Mouse (Mus musculus) lung, embryonic 16.5 days (tissue): Measurements from ENCODE around the gene Sntb2. TPM values are rescaled to one million over a fixed set of nuclear protein-coding genes. Genes with fewer than 3 reads are reported as not detected.
A peak's percentile ranks its signal among the peaks of the same experiment; 100 is the strongest.

Experiments used
- ATAC-seq: fragments of 200-750 bp; cut with Nextera tagmentation; 2 replicates; pipeline ENCODE4 v1.8.0; 2017; ENCODE audit warnings: low read depth, mild to moderate bottlenecking, moderate library complexity
- H3K27ac ChIP-seq: fragments of 300-500 bp; sonication (generic); 2 replicates; pipeline ENCODE4 v1.5.1; 2014; ENCODE audit warnings: mild to moderate bottlenecking, control low read depth, low read length
- H3K27me3 ChIP-seq: fragments of 300-500 bp; sonication (generic); 2 replicates; pipeline ENCODE4 v1.6.1; 2014; ENCODE audit warnings: low read depth, low read length, mixed read lengths; ENCODE audit not compliant: control insufficient read depth, insufficient read depth
- H3K36me3 ChIP-seq: fragments of 300-500 bp; sonication (generic); 2 replicates; pipeline ENCODE4 v1.6.1; 2014; ENCODE audit warnings: low read length; ENCODE audit not compliant: control insufficient read depth, insufficient read depth
- H3K4me1 ChIP-seq: fragments of 300-500 bp; sonication (generic); replicated peaks from 2 replicates; pipeline ENCODE4 v1.6.1; 2014; ENCODE audit warnings: low read length, mixed read lengths; ENCODE audit not compliant: control insufficient read depth, insufficient read depth
- H3K4me2 ChIP-seq: fragments of 300-500 bp; sonication (generic); 2 replicates; pipeline ENCODE4 v1.6.1; 2014; ENCODE audit warnings: low read depth, low read length, control low read depth
- H3K4me3 ChIP-seq: fragments of 300-500 bp; sonication (generic); 2 replicates; pipeline ENCODE4 v1.5.1; 2014; ENCODE audit warnings: mild to moderate bottlenecking, low read length, control low read depth
- H3K9ac ChIP-seq: fragments of 300-500 bp; sonication (generic); 2 replicates; pipeline ENCODE4 v1.6.1; 2014; ENCODE audit warnings: low read length, control low read depth
- H3K9me3 ChIP-seq: fragments of 300-500 bp; sonication (generic); 2 replicates; pipeline ENCODE4 v1.6.1; 2016; ENCODE audit warnings: low read length; ENCODE audit not compliant: control insufficient read depth
- WGBS: fragments of 180-500 bp; shearing (Covaris S2); extraction: QIAGEN DNeasy Blood & Tissue Kit; methylation state at CpG from one replicate; pipeline ENCODE4 v1.1.7; 2014; 5-methylcytosine and 5-hydroxymethylcytosine counted together
- polyA plus RNA-seq: library from polyadenylated mRNA; unstranded; fragments of >200 nt; fragmentation: Nextera tagmentation; extraction: Ambion mirVana; gene quantifications from 2 replicates; pipeline ENCODE4 v1.2.1, GENCODE M21; 2015

Gene Sntb2
- polyA plus RNA-seq = 15.0 and 15.7 TPM in 2 replicates

DNA sequence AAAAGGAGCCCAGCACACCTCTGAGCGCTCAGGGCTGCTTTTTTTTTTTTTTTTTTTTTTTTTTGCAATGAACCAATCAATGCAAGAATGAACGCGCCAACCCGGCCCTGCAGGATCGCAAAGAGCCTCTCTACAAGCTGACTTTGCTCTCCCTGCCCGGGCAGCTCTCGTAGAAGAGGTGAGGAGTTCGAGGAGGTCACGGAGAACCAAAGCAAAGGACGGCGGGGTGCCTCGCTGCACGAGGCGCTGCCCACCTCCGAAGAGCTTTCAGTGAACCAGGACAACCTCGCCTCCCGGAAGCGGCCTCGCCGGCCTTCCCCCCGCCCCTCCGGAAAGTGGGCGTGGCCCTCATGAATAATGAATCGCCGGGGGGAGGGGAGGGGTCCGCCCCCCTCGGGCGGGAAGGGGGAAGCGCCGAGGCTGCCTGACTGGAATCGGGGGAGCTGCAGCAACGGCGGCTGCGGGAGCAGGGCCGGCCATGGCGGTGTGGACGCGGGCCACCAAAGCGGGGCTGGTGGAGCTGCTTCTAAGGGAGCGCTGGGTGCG is at the start of gene Sntb2:
Sntb2 (plus strand) TSS at position 427 of the 546 bp plus-strand sequence.
- H3K4me1 ChIP-seq = peaks cover 29% of the 10 kb centered on the region
- no peaks in the 10 kb centered on the region for H3K9me3 ChIP-seq
- H3K4me2 ChIP-seq = peak within 1 kb of the TSS; percentile 86
- peak within 1 kb of the TSS; percentile 96 for H3K9ac ChIP-seq
- H3K27me3 ChIP-seq = no peaks in the 10 kb centered on the region
- no peaks in the 10 kb centered on the region; the same call in 1 of the 2 replicates for H3K36me3 ChIP-seq
- ATAC-seq = peak; percentile 90
- H3K27ac ChIP-seq = peak within 1 kb of the TSS; percentile 89
- WGBS = under 1% methylated on average over 35 of the region's 41 CpGs
- peak within 1 kb of the TSS; percentile 98 for H3K4me3 ChIP-seq

DNA sequence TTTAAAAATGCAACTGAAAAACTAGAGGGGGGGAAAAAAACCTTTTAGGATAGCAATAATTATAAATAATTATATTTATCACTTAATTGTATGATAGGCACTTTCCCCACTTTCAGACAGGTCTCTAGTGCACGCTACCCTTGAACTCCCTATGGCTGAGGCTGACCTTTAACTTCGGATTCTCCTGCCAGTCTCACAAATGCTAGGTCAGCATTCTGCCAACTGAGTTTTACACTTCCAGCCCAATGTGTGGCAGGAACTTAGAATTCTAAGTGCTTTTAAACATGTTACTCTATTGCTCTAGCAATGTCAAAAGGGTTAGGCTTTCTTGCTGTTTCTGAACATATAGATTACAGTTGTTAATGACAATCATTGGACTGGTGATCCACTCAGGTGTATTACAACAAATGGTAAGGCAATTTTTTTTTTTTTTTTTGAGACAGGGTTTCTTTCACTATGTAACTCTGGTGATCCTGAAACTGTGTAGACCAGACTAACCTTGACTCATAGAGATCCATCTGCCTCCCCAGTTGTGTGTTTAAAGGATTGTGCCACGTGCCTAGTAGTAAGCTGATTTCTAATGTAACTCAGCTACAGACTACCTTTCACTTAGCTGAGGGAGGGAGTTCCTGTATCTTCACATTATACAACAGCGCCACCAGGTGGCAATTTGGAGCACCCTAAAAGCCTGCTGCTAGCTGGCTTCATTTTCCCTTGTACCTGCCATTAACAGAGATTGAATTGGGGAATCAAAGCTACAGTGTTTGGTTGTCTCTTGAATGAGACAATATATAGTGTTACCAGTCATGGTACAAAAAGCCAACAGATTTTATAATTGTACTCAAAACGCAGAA is 48.0 kb upstream of the Sntb2 start:
- no peak overlapping the region for H3K9ac ChIP-seq
- peaks cover 15% of the 10 kb centered on the region for H3K4me1 ChIP-seq
- WGBS = 45% methylated on average over 5 of the region's 5 CpGs

DNA sequence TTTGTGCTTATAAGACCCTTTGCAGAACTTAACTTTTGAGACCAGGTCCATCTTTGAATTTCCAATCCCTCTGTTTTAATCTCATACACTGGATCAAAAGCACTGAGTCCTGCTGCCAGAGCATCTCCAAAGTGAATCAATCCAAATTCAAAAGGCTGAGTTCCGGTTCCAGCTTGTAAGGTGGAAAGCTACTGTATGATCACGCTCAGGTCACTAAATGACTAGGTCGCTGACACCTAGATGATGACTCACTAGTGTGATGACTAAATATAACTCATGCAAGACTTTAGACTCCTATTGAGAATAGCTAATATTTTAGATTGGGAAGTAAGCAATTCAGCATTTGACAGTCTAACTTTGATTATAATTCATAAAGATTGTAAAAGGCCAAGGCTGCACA is 46.7 kb upstream of the Sntb2 start:
- H3K4me2 ChIP-seq = no peak overlapping the region
- H3K9me3 ChIP-seq = no peaks in the 10 kb centered on the region
- H3K9ac ChIP-seq = no peak overlapping the region
- H3K4me1 ChIP-seq = peaks cover 15% of the 10 kb centered on the region
- peaks cover 15% of the 10 kb centered on the region for H3K36me3 ChIP-seq
- ATAC-seq = no peak
- no peak overlapping the region for H3K4me3 ChIP-seq
- H3K27me3 ChIP-seq = no peaks in the 10 kb centered on the region
- 68% methylated on average over 3 of the region's 3 CpGs for WGBS
- no peak overlapping the region for H3K27ac ChIP-seq

More for the DNA sequence above, 48.0 kb upstream of the Sntb2 start:
- Histone ChIP-seq H3K27ac (no peak overlapping the region), H3K36me3 (peaks cover 21% of the 10 kb centered on the region), H3K9me3 (no peaks in the 10 kb centered on the region), H3K4me3 (no peak overlapping the region), H3K4me2 (no peak overlapping the region), H3K27me3 (no peaks in the 10 kb centered on the region)
- peak; percentile 50; the same call in 1 of the 2 replicates for ATAC-seq

DNA sequence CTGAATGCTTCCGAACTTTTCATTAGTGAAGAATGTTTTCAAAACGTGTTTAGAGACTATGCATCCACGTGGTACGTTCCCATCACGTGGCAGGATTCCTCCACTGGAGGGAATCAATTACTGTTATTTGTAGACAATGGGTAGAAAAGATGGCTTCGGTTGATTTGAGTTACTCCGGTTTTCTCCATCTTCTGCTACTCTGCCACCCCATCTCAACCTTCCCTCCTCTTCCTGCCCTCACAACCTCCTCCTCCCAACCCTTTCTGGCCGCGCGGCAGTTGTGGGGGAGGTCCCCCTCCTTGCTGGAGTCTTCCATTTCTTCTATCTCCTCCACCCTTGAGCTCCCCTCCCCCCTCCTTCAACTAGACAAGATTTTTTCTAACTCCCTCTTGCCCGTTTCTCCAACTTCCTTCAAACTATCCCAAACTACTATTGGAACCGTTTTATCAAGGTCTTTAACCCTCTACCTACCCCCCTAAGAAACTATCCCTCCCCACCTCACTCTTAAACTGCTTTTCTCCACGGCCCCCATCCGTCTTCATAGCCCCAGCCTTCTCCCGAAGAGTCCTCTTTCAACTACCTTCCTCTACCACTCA is 43.2 kb upstream of the Sntb2 start:
- 0% methylated on average over 15 of the region's 15 CpGs for WGBS
- Histone ChIP-seq H3K4me3 (peak overlapping the region; percentile 94), H3K27me3 (no peaks in the 10 kb centered on the region), H3K4me2 (peak overlapping the region; percentile 83), H3K4me1 (peaks cover 24% of the 10 kb centered on the region), H3K36me3 (0 out of 2 replicates have a peak, but pooled peaks cover 4% of the 10 kb centered on the region), H3K9ac (peak overlapping the region; percentile 97), H3K27ac (peak overlapping the region; percentile 96), H3K9me3 (no peaks in the 10 kb centered on the region)
- ATAC-seq = peak; percentile 39; the same call in 1 of the 2 replicates

DNA sequence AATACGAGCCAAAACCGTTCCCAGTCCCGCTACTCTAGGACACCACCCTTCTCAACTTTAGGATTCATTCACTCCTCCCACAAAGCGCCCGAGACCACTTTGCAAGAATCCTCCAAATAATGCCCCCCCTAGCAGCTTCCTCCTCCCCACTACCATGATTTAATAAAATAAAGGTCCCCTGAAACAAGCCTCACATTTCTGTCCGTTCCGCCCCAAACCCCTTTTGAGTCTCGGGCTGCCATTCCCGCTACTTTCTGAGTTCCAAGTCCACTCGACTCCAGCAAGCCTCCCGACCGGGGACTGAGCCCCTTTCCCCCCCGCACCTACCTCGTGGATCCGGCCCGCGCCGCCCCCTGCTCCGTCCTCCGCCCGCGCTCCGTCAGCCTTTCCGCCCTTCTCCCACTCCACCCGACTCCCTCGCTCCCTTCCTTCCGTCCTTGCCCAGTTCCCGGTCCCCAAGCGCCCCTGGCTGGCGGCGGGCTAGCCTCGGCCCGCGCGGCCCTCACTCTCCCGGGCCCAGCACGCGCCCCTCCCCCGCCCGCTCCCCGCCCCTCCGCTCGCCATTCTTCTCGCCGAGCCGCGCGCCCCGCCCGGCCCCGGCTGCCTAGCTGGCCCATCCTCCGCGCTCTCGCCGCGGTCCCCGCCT is 42.6 kb upstream of the Sntb2 start:
- Histone ChIP-seq H3K4me2 (peak overlapping the region; percentile 83), H3K9ac (peak overlapping the region; percentile 97), H3K9me3 (no peaks in the 10 kb centered on the region), H3K4me1 (peaks cover 24% of the 10 kb centered on the region), H3K27ac (peak overlapping the region; percentile 96), H3K4me3 (peak overlapping the region; percentile 94), H3K27me3 (no peaks in the 10 kb centered on the region), H3K36me3 (0 out of 2 replicates have a peak, but pooled peaks cover 7% of the 10 kb centered on the region)
- peak; percentile 85 for ATAC-seq
- WGBS = under 1% methylated on average over 55 of the region's 57 CpGs

DNA sequence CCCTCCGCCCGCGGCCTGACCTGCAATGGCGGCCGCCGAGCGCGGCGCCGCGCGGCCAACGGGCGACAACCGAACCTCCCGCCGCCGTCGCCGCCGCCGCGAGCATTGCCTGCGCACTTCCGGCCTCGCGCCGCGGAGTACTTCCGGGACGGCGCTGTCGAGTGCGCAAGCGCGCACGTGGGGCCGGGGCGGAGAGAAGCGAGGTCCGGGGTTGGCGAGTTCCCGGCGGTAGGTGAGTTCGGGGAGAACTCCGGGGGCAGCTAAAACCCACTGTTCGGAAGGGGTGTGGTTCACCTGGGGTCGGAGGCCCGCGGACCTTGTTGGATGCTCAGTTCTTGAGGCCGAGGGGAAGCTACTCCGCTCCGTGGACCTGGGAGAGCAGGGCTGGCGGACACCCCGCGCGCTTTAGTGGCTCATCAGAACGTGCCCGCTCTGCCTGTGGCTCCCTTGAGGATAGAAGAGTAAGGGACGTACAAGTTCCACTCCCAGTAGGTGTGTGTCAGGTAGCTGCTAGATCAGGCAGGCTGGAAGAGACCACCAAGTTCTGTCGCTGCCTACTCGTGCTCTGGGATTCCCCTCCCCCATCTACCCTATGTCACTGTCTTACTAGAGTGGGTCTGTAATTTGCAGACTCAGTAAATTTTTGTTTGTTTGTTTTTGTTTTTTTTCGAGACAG is 41.9 kb upstream of the Sntb2 start, which contains the start of gene Utp4:
Utp4 (plus strand) TSS at position 156 of the 676 bp plus-strand sequence.
- no peaks in the 10 kb centered on the region for H3K9me3 ChIP-seq
- WGBS = under 1% methylated on average over 54 of the region's 63 CpGs
- H3K27me3 ChIP-seq = no peaks in the 10 kb centered on the region
- H3K36me3 ChIP-seq = 0 out of 2 replicates have a peak, but pooled peaks cover 8% of the 10 kb centered on the region
- peak within 1 kb of the TSS; percentile 94 for H3K4me3 ChIP-seq
- ATAC-seq = peak; percentile 96
- H3K27ac ChIP-seq = peak within 1 kb of the TSS; percentile 96
- H3K4me1 ChIP-seq = peaks cover 24% of the 10 kb centered on the region
- H3K9ac ChIP-seq = peak within 1 kb of the TSS; percentile 97
- peak within 1 kb of the TSS; percentile 83 for H3K4me2 ChIP-seq

DNA sequence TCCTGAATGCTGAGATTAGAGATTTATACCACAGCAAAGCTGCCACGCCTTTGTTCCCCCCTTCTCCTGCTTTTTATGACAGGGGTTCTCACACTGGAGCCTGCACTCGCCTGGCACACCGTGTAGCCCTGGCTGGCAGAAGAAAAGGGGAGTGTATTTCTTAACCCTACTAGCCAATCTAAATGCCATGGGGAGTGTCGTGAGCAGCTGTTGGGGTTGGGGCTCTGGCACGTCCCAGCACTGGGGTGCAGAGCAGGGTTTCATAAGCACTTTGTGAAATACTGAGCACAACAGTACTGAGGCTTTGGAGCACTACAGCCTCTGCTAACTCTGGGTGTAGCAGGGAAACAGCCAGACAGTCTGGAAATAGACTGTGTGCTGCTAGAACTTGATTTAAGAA is 36.1 kb upstream of the Sntb2 start:
- H3K4me3 ChIP-seq = no peak overlapping the region
- no peaks in the 10 kb centered on the region for H3K9me3 ChIP-seq
- H3K9ac ChIP-seq = no peak overlapping the region
- no peaks in the 10 kb centered on the region for H3K27me3 ChIP-seq
- peaks cover 4% of the 10 kb centered on the region for H3K4me1 ChIP-seq
- no peak for ATAC-seq
- peaks cover 27% of the 10 kb centered on the region for H3K36me3 ChIP-seq
- H3K4me2 ChIP-seq = no peak overlapping the region
- WGBS = 90% methylated on average over 5 of the region's 5 CpGs
- no peak overlapping the region for H3K27ac ChIP-seq

DNA sequence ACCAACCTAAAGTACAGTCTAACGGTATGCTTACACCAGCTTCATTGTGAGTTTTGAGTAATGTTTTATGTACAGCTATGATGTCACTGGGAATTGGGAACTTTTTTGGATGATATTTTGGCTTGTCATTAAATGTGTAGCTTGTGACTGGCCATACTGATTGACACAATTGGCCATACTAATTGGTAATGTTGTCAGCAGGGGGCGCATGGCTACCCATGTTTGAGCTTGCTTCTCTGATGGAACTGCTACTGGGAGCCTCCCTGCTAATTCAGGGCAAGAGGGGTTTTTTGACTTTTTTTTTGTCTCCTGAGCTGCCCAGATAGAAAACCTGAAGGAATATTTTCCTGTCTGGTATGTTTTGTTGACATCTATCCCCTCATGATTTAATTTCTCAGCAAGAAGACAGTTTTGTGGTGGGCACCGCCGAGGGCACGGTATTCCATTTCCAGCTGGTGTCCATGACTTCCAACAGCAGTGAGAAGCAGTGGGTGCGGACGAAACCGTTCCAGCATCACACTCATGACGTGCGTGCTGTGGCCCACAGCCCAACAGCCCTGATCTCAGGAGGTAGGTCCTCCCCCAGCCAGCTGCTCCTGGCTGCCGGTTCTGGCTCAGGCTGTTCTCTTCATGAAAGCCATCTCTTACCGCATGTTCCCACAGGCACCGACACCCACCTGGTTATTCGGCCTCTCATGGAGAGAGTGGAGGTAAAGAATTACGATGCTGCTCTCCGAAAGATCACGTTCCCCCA is 29.6 kb upstream of the Sntb2 start:
- H3K9ac ChIP-seq = no peak overlapping the region
- H3K9me3 ChIP-seq = no peaks in the 10 kb centered on the region
- no peak overlapping the region for H3K4me2 ChIP-seq
- H3K27ac ChIP-seq = no peak overlapping the region
- no peak for ATAC-seq
- peaks cover 38% of the 10 kb centered on the region for H3K36me3 ChIP-seq
- no peak overlapping the region for H3K4me3 ChIP-seq
- H3K27me3 ChIP-seq = no peaks in the 10 kb centered on the region
- no peaks in the 10 kb centered on the region for H3K4me1 ChIP-seq
- WGBS = 90% methylated on average over 17 of the region's 17 CpGs
